Mouse (Mus musculus): ENCODE measurements around the gene Raet1d.
"Not testable (repeated sequence)": the region's sequence is repeated elsewhere in the genome, so short reads cannot be mapped to it uniquely, and the experiment has no call there.

DNA sequence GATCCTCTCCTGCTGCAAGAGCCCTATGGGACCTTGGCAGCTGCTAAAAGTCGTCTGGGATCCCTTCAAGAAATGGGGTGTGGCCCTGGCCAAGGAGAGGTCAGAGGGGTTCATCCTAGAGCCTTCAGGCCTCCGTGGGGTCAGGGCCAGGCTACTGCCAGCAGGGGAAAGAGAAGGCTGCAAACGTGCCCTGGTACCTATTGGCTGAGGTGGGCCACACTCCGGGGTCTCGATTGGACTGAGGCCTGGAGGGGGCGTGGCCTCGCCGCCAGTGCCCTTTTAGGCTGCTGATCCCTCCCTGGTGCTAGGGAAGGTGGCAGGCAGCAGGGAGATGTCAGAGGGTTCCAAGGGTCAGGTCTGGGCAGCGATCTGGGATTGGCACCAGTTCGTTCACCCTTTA, 20.9 kb downstream of the Raet1d start:
- TF ChIP-seq GATA1 (IDR thresholded peaks at IDR 0.05; ENCODE audit: borderline replicate concordance, low read length); FLI1 (IDR thresholded peaks at IDR 0.05; ENCODE audit: low read length): not testable (repeated sequence)

All from megakaryocyte, embryonic 14.5 days (primary cell).